Mouse (Mus musculus) MEL (cell line): Measurements from ENCODE around the gene Nmur2. TPM values are rescaled to one million over a fixed set of nuclear protein-coding genes. Genes with fewer than 3 reads are reported as not detected.

ENCODE experiments used
- DNase-seq: peaks from one replicate; pipeline ENCODE4 v3.0.0; 2011; ENCODE audit warnings: low read depth, low spot score
- H3K27ac ChIP-seq: 2 replicates; pipeline ENCODE4 v1.5.1; 2012; ENCODE audit warnings: low read depth, mild to moderate bottlenecking, control low read depth, low read length, moderate library complexity; ENCODE audit not compliant: control insufficient read depth
- H3K27me3 ChIP-seq, 2 experiments: fragments of 150-350 bp in 1 of 2; sonication (generic) in 1 of 2; 2 replicates each; pipeline ENCODE4 v1.6.1; 2012; ENCODE audit warnings: low read length in 2 of 2, mild to moderate bottlenecking in 2 of 2, improper control_type of control experiment in 1 of 2, moderate library complexity in 1 of 2; ENCODE audit not compliant: insufficient read depth in 2 of 2, control insufficient read depth in 1 of 2
- H3K36me3 ChIP-seq, 2 experiments: 2 replicates each; pipeline ENCODE4 v1.6.1; 2012 to 2014; ENCODE audit warnings: low read length in 2 of 2, improper control_type of control experiment in 1 of 2, inconsistent platforms in 1 of 2, mild to moderate bottlenecking in 1 of 2; ENCODE audit not compliant: insufficient read depth in 2 of 2, control insufficient read depth in 1 of 2
- H3K4me1 ChIP-seq, 2 experiments: fragments of 150-350 bp in 1 of 2; sonication (generic) in 1 of 2; 2 replicates each; pipeline ENCODE4 v1.6.1; 2012; ENCODE audit warnings: low read length in 2 of 2, improper control_type of control experiment in 1 of 2, mild to moderate bottlenecking in 1 of 2; ENCODE audit not compliant: insufficient read depth in 2 of 2, control insufficient read depth in 1 of 2
- H3K4me3 ChIP-seq, 2 experiments: fragments of 150-350 bp in 1 of 2; sonication (generic) in 1 of 2; 2 replicates each; pipeline ENCODE4 v1.5.1; 2012; ENCODE audit warnings: low read depth in 2 of 2, low read length in 2 of 2, mild to moderate bottlenecking in 2 of 2, moderate library complexity in 2 of 2, control low read depth in 1 of 2, improper control_type of control experiment in 1 of 2; ENCODE audit not compliant: control insufficient read depth in 1 of 2, insufficient read depth in 1 of 2
- H3K79me2 ChIP-seq: 2 replicates; pipeline ENCODE4 v1.6.1; 2012; ENCODE audit warnings: mild to moderate bottlenecking, low read length, moderate library complexity; ENCODE audit not compliant: control insufficient read depth, poor library complexity, insufficient read depth
- H3K9ac ChIP-seq: 2 replicates; pipeline ENCODE4 v1.6.1; 2012; ENCODE audit warnings: low read depth, mild to moderate bottlenecking, control low read depth, low read length, moderate library complexity; ENCODE audit not compliant: control insufficient read depth, poor library complexity, severe bottlenecking
- H3K9me3 ChIP-seq: fragments of 150-350 bp; sonication (generic); replicated peaks from 2 replicates; pipeline ENCODE4 v1.6.1; 2012; ENCODE audit warnings: mild to moderate bottlenecking, low read length, improper control_type of control experiment, moderate library complexity; ENCODE audit not compliant: insufficient read depth
- BHLHE40 ChIP-seq: IDR thresholded peaks from 2 replicates; pipeline ENCODE4 v1.6.1; 2012; ENCODE audit warnings: low read depth, mild to moderate bottlenecking, inconsistent platforms, low read length, improper control_type of control experiment, borderline replicate concordance
- CTCF ChIP-seq, 3 experiments: IDR thresholded peaks in 2 of 3; conservative IDR thresholded peaks in 1 of 3; 2 replicates each; pipeline ENCODE4 v1.5.1; 2011 to 2012; ENCODE audit warnings: low read length in 3 of 3, low read depth in 2 of 3, mild to moderate bottlenecking in 2 of 3, improper control_type of control experiment in 1 of 3, inconsistent platforms in 1 of 3, mixed read lengths in 1 of 3, moderate library complexity in 1 of 3; ENCODE audit not compliant: control insufficient read depth in 1 of 3, insufficient read depth in 1 of 3, poor library complexity in 1 of 3, severe bottlenecking in 1 of 3
- EP300 ChIP-seq, 2 experiments: IDR thresholded peaks; 2 replicates each; pipeline ENCODE4 v1.6.1; 2011; ENCODE audit warnings: improper control_type of control experiment in 2 of 2, low read length in 2 of 2, low read depth in 1 of 2, mild to moderate bottlenecking in 1 of 2
- GABPA ChIP-seq: IDR thresholded peaks from 2 replicates; pipeline ENCODE4 v1.6.1; 2012; ENCODE audit warnings: low read depth, mild to moderate bottlenecking, inconsistent platforms, low read length, improper control_type of control experiment, moderate library complexity
- GATA1 ChIP-seq: IDR thresholded peaks from 2 replicates; pipeline ENCODE4 v1.6.1; 2011; ENCODE audit warnings: low read depth, low read length, improper control_type of control experiment
- JUND ChIP-seq: IDR thresholded peaks from 2 replicates; pipeline ENCODE4 v1.6.1; 2011; ENCODE audit warnings: low read depth, mild to moderate bottlenecking, improper control_type of control experiment, low read length
- KAT2A ChIP-seq: conservative IDR thresholded peaks from 2 replicates; pipeline ENCODE4 v1.6.1; 2012; ENCODE audit warnings: low read depth, low read length, improper control_type of control experiment, inconsistent platforms
- MAFK ChIP-seq: IDR thresholded peaks from 2 replicates; pipeline ENCODE4 v1.6.1; 2011; ENCODE audit warnings: low read depth, mild to moderate bottlenecking, low read length, improper control_type of control experiment, borderline replicate concordance
- MAX ChIP-seq: IDR thresholded peaks from 2 replicates; pipeline ENCODE4 v1.6.1; 2011; ENCODE audit warnings: low read length, improper control_type of control experiment
- MAZ ChIP-seq: IDR thresholded peaks from 2 replicates; pipeline ENCODE4 v1.6.1; 2012; ENCODE audit warnings: low read depth, mild to moderate bottlenecking, inconsistent platforms, low read length, improper control_type of control experiment
- POLR2A ChIP-seq, 2 experiments: IDR thresholded peaks; 2 replicates each; pipeline ENCODE4 v1.6.1; 2011 to 2012; ENCODE audit warnings: low read length in 2 of 2, mild to moderate bottlenecking in 2 of 2, control low read depth in 1 of 2, improper control_type of control experiment in 1 of 2, low read depth in 1 of 2, moderate library complexity in 1 of 2; ENCODE audit not compliant: control insufficient read depth in 1 of 2, insufficient read depth in 1 of 2, poor library complexity in 1 of 2
- SIN3A ChIP-seq: IDR thresholded peaks from 2 replicates; pipeline ENCODE4 v1.6.1; 2012; ENCODE audit warnings: low read length, improper control_type of control experiment, inconsistent platforms
- SMC3 ChIP-seq: IDR thresholded peaks from 2 replicates; pipeline ENCODE4 v1.6.1; 2011; ENCODE audit warnings: low read depth, low read length, improper control_type of control experiment
- TAL1 ChIP-seq: IDR thresholded peaks from 2 replicates; pipeline ENCODE4 v1.6.1; 2012; ENCODE audit warnings: mild to moderate bottlenecking, inconsistent platforms, low read length, moderate library complexity, mixed read lengths
- UBTF ChIP-seq: IDR thresholded peaks from 2 replicates; pipeline ENCODE4 v1.6.1; 2012; ENCODE audit warnings: low read depth, mild to moderate bottlenecking, inconsistent platforms, low read length, improper control_type of control experiment, moderate library complexity, borderline replicate concordance; ENCODE audit not compliant: insufficient read depth
- ZKSCAN1 ChIP-seq: IDR thresholded peaks from 2 replicates; pipeline ENCODE4 v1.6.1; 2012; ENCODE audit warnings: low read depth, mild to moderate bottlenecking, inconsistent platforms, low read length, improper control_type of control experiment, moderate library complexity
- ZNF384 ChIP-seq: IDR thresholded peaks from 2 replicates; pipeline ENCODE4 v1.6.1; 2012; ENCODE audit warnings: low read depth, mild to moderate bottlenecking, inconsistent platforms, low read length, improper control_type of control experiment
- polyA plus RNA-seq, 2 experiments: library from polyadenylated mRNA; stranded (reverse) in 1 of 2; unstranded in 1 of 2; fragments of >175 nt in 1 of 2; fragments of >200 nt in 1 of 2; gene quantifications; 2 replicates each; pipeline versions ENCODE4 v1.2.1 to v1.2.4; 2012; ENCODE audit warnings: low replicate concordance in 2 of 2, low read depth in 1 of 2; ENCODE audit not compliant: insufficient read length in 2 of 2, insufficient read depth in 1 of 2, missing spikeins in 1 of 2
- total RNA-seq: library from RNA; depleted of rRNA; stranded (reverse); fragments of 300-350 nt; gene quantifications from 2 replicates; pipeline ENCODE4 v1.2.3, GENCODE M21; 2012

Gene Nmur2
- total and polyA plus RNA-seq, 3 experiments, result not detected

- peak; percentile 11; the same call in 1 of the 2 replicates for TF ChIP-seq SMC3
- TF ChIP-seq MAX, result no peak
- TF ChIP-seq CTCF (IDR thresholded peaks at IDR 0.05 in 2 of 3, conservative IDR thresholded peaks at IDR 0.05 in 1 of 3; ENCODE audit: control insufficient read depth in 1 of 3, insufficient read depth in 1 of 3, low read depth in 2 of 3, low read length in 3 of 3, poor library complexity in 1 of 3, severe bottlenecking in 1 of 3), result peak; percentile 7 to 33 (median 30); a peak in 4 of 6 replicates
Measured at GRCm38 (mm10) chr11:55992799-55993198, 48.0 kb downstream of the Nmur2 start.

GRCm38 (mm10) chr11:55992148-55992547 lies 48.7 kb downstream of the Nmur2 start:
- H3K4me1 ChIP-seq, result no peaks in the 10 kb centered on the region
- no peak overlapping the region for H3K9ac ChIP-seq
- no peaks in the 10 kb centered on the region for H3K36me3 ChIP-seq
- H3K9me3 ChIP-seq, result no peaks in the 10 kb centered on the region
- H3K27me3 ChIP-seq, result no peaks in the 10 kb centered on the region
- no peak for DNase-seq
- H3K27ac ChIP-seq, result no peak overlapping the region
- H3K79me2 ChIP-seq, result no peaks in the 10 kb centered on the region
- H3K4me3 ChIP-seq, result no peak overlapping the region
- no peak for TF ChIP-seq POLR2A (IDR thresholded peaks at IDR 0.05; ENCODE audit: control insufficient read depth in 1 of 2, insufficient read depth in 1 of 2, low read depth in 1 of 2, low read length in 2 of 2, poor library complexity in 1 of 2)
- no peak for TF ChIP-seq SIN3A
- no peak for TF ChIP-seq GATA1
- TF ChIP-seq JUND, result no peak
- no peak for TF ChIP-seq MAZ
- no peak for TF ChIP-seq ZKSCAN1
- no peak for TF ChIP-seq BHLHE40
- TF ChIP-seq TAL1, result no peak
- TF ChIP-seq ZNF384, result no peak
- TF ChIP-seq MAFK, result no peak
- no peak for TF ChIP-seq UBTF
- TF ChIP-seq KAT2A, result no peak
- TF ChIP-seq EP300 (IDR thresholded peaks at IDR 0.05; ENCODE audit: low read depth in 1 of 2, low read length in 2 of 2), result no peak
- TF ChIP-seq GABPA, result no peak
- no peak for TF ChIP-seq CTCF (IDR thresholded peaks at IDR 0.05 in 2 of 3, conservative IDR thresholded peaks at IDR 0.05 in 1 of 3; ENCODE audit: control insufficient read depth in 1 of 3, insufficient read depth in 1 of 3, low read depth in 2 of 3, low read length in 3 of 3, poor library complexity in 1 of 3, severe bottlenecking in 1 of 3)

More at GRCm38 (mm10) chr11:55992799-55993198, 48.0 kb downstream of the Nmur2 start:
- Histone ChIP-seq H3K9me3 (no peaks in the 10 kb centered on the region), H3K79me2 (no peaks in the 10 kb centered on the region), H3K4me1 (no peaks in the 10 kb centered on the region), H3K27ac (no peak overlapping the region), H3K36me3 (no peaks in the 10 kb centered on the region), H3K4me3 (no peak overlapping the region), H3K9ac (no peak overlapping the region), H3K27me3 (no peaks in the 10 kb centered on the region)
- DNase-seq, result peak; percentile 3
